Mouse (Mus musculus) cortical plate, adult 2 months (tissue): ENCODE results near the gene Uqcr11.

Source experiments
- CTCF ChIP-seq: fragments of 200-500 bp; IDR thresholded peaks from 2 replicates; pipeline ENCODE4 v1.5.1; 2011; ENCODE audit warnings: mild to moderate bottlenecking, control low read depth, low read length; ENCODE audit not compliant: insufficient read depth; ENCODE audit errors: extremely low read depth
- POLR2A ChIP-seq: fragments of 200-500 bp; IDR thresholded peaks from 2 replicates; pipeline ENCODE4 v1.6.1; 2011; ENCODE audit warnings: mild to moderate bottlenecking, low read length, control low read depth; ENCODE audit not compliant: insufficient read depth; ENCODE audit errors: extremely low read depth

DNA sequence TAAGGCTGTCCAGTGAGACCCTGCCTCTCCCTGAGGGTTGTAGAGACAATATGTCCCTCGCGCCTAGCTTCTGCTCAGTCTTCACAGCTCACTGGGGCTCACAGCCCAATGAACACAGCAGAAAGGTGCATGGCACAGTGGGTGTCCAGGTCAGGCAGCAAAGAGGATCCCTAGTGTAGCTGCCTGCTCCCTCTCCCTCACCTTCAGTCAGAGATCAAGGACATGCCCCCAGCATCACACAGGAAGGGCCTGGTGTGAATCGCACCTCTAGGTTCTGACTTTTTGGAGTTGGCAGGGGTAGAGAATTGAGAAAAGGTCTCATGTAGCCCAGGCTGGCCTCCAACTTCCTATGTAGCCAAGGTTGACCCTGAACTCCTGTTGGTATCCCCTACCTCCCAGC lies 28.2 kb upstream of the Uqcr11 start:
- TF ChIP-seq CTCF (no peak), POLR2A (no peak)
